Mouse (Mus musculus): ENCODE measurements at regions not wholly inside any gene's neighbourhood (a gene's known extent, or its start where the extent isn't known, plus 50 kb on each side); places are given as distances from the start of the nearest gene placed in this dataset.

DNA sequence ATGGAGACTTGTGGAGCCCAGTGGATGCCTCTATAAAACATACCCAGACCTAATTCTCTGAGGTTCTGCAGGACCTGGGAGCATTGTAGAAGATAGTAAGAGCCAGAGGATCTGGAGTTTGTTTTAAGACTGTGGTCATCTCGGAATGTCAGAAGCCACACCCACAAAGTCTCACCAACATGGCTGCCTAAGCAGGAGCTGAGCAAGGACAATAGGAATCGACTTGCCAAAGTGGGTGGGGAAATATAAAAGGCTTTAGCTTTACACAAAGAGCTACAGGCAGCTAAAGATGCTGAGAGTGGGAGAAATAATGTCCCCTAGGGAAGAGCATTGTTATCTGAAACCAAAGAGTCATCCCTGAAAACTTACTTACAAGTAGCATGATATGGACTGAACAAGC lies 364.7 kb upstream of the Pik3r1 start:
- no peaks in the 10 kb centered on the region for H3K36me3 ChIP-seq (ENCODE audit: control insufficient read depth, insufficient read depth, low read length, poor library complexity, severe bottlenecking)
- DNase-seq (ENCODE audit: low read depth, low spot score): no peak
- no peaks in the 10 kb centered on the region for H3K27me3 ChIP-seq (ENCODE audit: control insufficient read depth, insufficient read depth, low read length, poor library complexity, severe bottlenecking)

DNA sequence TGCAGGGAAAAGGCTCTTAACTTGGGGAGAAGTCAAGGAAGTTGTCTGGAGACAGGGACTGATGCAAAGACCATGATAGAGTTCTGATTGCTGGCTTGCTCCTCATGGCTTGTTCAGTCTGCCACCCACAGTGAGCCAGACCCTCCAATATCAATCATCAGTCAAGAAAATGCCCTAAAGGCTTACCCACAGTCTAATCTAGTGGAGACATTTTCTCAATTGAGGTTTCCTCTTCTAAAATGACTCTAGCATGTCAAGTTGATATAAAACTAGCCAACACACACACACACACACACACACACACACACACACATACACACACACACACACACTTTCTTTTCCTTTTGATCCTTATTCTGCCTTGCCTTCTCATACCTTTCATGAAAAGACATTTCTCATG lies 367.2 kb upstream of the Pik3r1 start:
- DNase-seq (ENCODE audit: low read depth, low spot score): no peak
- no peaks in the 10 kb centered on the region for H3K36me3 ChIP-seq (ENCODE audit: control insufficient read depth, insufficient read depth, low read length, poor library complexity, severe bottlenecking)
- H3K27me3 ChIP-seq (ENCODE audit: control insufficient read depth, insufficient read depth, low read length, poor library complexity, severe bottlenecking): no peaks in the 10 kb centered on the region

DNA sequence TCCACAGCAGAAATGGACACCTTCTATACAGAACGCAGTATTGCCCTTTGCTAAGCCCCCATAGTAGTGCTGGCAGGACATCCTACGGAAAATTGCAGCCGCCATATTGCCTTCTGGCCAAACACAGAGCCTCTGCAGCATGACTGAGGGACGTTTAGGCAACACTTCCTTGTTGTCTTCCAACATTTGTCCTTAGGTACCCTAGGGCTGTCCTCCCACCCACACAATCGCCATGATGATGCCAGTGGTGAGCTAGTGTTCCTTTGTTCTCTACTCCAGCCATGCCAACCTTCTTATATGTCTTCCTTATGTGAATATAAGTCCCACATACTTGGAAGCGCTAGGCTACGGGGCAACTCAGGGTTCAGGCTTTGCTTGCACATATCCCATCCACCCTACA lies 375.0 kb upstream of the Pik3r1 start:
- DNase-seq (ENCODE audit: low read depth, low spot score): no peak
- no peaks in the 10 kb centered on the region; the same call in 1 of the 2 replicates for H3K27me3 ChIP-seq (ENCODE audit: control insufficient read depth, insufficient read depth, low read length, poor library complexity, severe bottlenecking)
- H3K36me3 ChIP-seq (ENCODE audit: control insufficient read depth, insufficient read depth, low read length, poor library complexity, severe bottlenecking): no peaks in the 10 kb centered on the region

DNA sequence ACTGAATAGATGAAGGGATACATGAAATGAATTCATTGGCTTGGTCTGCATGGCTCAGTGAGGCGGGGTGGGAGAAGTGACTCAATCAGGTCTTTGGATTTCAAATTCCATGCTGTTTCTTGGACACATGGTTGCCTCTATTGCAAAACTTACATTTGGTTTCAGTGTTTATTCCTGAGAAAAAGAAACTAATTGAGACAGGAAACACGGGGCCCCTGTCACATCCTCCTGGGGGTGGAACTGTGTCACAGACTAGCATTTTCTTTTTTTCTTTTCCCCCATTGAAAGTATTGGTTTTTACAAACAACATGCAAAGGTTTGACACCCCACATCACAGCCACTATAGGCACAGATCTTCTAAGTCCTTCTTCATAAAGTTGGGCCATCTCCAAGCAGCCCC lies 375.8 kb upstream of the Pik3r1 start:
- H3K36me3 ChIP-seq (ENCODE audit: control insufficient read depth, insufficient read depth, low read length, poor library complexity, severe bottlenecking): no peaks in the 10 kb centered on the region
- H3K27me3 ChIP-seq (ENCODE audit: control insufficient read depth, insufficient read depth, low read length, poor library complexity, severe bottlenecking): no peaks in the 10 kb centered on the region; the same call in 1 of the 2 replicates
- DNase-seq (ENCODE audit: low read depth, low spot score): peak; percentile 3

DNA sequence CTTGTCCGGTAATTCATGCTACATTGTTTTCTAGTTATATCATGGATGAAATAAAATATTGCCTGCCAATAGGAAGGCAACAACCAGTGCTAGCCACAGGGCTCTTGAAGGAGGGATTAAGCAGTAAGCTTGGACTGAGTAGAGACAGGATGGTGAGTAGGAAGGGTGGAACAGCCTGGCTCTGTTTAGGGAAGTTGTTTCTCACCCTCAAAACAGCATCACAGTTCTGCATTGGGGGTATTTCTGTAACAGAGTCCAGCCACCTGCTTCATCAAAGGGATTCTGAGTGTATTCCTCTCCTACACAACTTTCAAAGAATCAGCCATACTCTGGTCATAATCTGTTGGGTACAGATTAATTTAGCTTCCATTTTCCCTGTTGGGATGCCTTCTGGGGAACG lies 380.0 kb upstream of the Pik3r1 start:
- no peaks in the 10 kb centered on the region; the same call in 1 of the 2 replicates for H3K27me3 ChIP-seq (ENCODE audit: control insufficient read depth, insufficient read depth, low read length, poor library complexity, severe bottlenecking)
- no peak for DNase-seq (ENCODE audit: low read depth, low spot score)
- H3K36me3 ChIP-seq (ENCODE audit: control insufficient read depth, insufficient read depth, low read length, poor library complexity, severe bottlenecking): no peaks in the 10 kb centered on the region

DNA sequence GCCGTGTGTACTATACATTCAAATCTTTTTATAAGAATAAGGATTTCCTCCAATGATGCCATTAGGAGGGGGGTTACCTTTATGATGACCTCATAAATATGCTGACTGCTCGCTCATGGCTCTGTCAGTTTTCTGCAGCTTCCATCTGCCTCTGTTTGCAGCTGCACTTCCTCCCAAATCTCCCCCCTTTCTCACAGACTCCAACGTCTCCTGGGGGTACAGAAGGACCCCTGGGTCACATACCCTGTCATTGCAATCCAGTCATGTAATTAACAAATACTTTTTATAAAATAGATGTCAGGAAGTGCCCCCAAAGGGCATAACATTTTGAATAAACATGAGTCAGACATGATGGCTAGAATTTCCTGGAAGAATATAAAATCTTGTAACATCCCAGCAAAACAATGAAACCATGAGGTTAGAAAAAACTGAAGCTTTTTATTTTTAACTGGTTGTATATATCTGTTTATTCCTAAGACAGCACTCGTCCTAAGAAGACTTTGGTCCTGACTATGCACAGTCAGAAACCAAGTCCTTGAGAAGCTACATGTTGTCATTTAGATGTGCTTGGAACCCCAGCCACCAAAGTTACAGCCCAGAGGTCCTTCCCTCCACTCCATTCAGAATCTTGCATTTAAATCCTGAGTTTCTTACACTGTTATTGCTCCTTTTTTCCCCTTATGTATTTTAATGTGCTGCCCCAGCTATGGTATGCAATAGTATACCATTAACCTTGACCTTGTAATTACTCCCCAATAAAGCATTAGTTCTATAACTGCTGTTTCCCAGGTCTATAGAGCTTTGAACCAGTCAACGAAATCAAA lies 386.0 kb upstream of the Pik3r1 start:
- no peak for DNase-seq (ENCODE audit: low read depth, low spot score)
- H3K27me3 ChIP-seq (ENCODE audit: control insufficient read depth, insufficient read depth, low read length, poor library complexity, severe bottlenecking): no peaks in the 10 kb centered on the region
- no peaks in the 10 kb centered on the region for H3K36me3 ChIP-seq (ENCODE audit: control insufficient read depth, insufficient read depth, low read length, poor library complexity, severe bottlenecking)

DNA sequence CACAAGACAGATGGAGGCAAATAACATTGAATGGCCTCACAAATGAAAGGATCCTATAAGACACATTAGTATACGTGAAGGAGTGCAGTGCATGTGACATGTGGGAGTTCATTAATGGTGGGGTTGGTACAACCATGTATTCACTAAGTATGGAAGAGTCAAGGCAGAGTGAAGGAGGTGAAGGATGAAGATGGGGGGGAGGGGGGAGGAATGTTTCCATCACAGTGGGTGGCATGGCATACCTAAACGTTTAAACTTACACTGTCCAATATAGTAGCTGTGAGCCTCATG lies 386.5 kb upstream of the Pik3r1 start:
- Histone ChIP-seq H3K36me3 (ENCODE audit: control insufficient read depth, insufficient read depth, low read length, poor library complexity, severe bottlenecking) (no peaks in the 10 kb centered on the region), H3K27me3 (ENCODE audit: control insufficient read depth, insufficient read depth, low read length, poor library complexity, severe bottlenecking) (no peaks in the 10 kb centered on the region)
- DNase-seq (ENCODE audit: low read depth, low spot score): no peak

DNA sequence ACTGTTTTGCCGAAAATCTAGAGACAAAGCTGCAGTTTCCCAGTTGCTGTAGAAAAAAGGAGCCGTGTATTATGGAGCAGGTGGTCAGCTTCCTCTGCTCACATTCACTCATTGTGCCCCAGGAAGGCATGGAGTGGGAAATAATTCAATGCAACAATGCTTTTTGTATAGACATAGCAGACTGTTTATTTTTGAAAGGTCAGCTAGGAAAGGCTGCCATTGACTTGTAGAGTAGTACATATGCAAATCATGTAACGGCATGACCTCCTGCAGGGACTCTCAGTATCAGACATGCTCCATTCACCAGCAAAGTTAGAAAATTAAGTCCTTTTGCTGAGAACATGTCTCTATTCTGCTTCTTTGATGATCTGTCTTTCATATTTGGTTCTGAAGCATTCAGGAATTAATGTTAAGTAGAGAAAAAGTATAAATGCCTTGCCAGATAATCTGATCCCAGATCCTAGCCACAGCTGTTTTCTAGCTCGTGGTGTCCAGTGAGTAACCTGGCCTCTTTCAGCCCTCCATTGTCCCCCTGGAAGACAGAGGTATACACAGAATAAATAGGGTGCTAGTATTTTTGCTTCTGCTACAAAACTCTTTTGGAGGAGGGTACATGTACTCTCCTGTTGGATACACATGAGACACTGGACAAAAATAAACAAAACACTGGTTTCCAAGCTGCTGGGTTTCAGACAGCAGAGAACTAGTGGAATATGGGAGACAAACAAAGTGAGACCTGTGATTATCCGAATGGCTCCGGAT lies 389.5 kb upstream of the Pik3r1 start:
- no peak for DNase-seq (ENCODE audit: low read depth, low spot score)
- Histone ChIP-seq H3K27me3 (ENCODE audit: control insufficient read depth, insufficient read depth, low read length, poor library complexity, severe bottlenecking) (no peaks in the 10 kb centered on the region), H3K36me3 (ENCODE audit: control insufficient read depth, insufficient read depth, low read length, poor library complexity, severe bottlenecking) (no peaks in the 10 kb centered on the region)

DNA sequence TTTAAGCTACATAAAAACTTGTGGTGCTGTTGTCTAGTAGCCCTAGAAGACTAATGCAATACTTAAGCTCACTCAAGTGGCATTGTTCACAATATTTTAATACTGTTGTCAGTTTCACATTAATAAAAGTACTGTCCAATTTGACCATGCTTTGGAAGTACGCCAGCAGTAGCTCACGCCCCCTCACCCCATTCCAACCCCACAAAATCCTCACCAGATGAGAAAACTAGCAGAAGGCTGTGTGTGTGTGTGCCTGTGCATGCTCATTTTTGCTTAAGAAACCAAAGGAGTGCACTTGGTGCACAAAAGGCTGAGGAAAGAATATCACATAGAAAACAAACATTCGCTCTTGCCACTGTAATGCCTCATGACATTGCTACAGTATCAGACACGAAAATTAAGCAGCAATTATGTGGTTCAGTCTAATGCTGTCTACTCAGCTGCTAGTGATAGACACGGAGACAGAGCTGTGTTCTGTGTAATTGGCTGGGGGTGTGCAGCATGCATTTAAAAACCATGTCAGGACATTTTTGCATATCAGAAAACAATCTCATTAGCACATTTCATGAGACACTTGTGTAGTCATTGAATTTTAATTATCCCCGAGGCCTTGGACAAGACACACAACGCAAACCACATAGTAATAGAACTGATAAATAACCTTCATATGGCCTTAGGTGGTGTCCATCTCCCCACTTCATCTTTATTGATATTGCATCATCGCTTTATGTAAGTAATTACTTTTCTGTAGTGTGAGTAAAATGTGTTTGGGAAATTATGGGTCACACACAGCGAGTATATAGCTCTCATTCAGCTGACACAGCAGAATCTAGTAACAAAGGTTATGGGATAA lies 405.6 kb upstream of the Pik3r1 start:
- no peaks in the 10 kb centered on the region for H3K27me3 ChIP-seq (ENCODE audit: control insufficient read depth, insufficient read depth, low read length, poor library complexity, severe bottlenecking)
- no peaks in the 10 kb centered on the region for H3K36me3 ChIP-seq (ENCODE audit: control insufficient read depth, insufficient read depth, low read length, poor library complexity, severe bottlenecking)
- DNase-seq (ENCODE audit: low read depth, low spot score): no peak

DNA sequence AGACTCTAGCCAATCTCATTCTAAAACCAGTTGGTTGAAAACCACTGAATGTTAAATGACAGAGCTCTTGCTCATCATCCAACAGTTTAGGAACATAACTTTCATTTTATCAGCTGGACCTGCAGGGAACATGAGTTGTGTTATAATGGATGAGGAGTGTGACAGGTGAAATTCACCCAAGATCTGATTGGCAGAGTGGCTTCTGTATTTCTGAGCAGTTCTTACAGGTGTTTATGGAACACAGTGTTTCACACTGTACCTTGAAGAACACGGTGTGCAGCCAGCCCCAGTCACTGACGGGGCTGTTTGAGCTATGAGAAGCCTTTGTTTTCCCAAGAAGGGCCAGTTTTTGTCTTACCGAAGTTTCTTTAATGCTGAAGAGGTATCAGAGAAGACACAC lies 406.4 kb upstream of the Pik3r1 start:
- Histone ChIP-seq H3K36me3 (ENCODE audit: control insufficient read depth, insufficient read depth, low read length, poor library complexity, severe bottlenecking) (no peaks in the 10 kb centered on the region), H3K27me3 (ENCODE audit: control insufficient read depth, insufficient read depth, low read length, poor library complexity, severe bottlenecking) (no peaks in the 10 kb centered on the region)
- DNase-seq (ENCODE audit: low read depth, low spot score): no peak

DNA sequence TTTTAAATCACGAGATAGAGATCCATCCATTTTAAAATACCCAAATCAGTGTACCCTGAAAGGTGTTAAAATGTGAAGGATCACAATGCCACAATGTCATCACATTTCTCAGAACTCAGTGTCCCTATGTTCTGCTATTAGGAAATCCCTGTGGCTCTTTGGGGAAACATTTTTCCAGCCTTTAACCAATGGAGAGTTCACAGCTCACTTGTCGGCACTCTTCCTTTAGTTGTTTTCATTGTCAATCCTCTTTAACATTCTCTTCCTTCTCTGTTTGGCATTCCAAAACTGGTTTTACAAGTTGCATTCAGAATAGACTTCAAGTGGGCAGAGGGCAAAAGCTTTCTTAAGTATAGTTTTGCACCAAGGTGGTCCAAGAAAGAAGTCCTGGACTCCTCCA lies 406.9 kb upstream of the Pik3r1 start:
- no peak for DNase-seq (ENCODE audit: low read depth, low spot score)
- Histone ChIP-seq H3K27me3 (ENCODE audit: control insufficient read depth, insufficient read depth, low read length, poor library complexity, severe bottlenecking) (no peaks in the 10 kb centered on the region), H3K36me3 (ENCODE audit: control insufficient read depth, insufficient read depth, low read length, poor library complexity, severe bottlenecking) (no peaks in the 10 kb centered on the region)

DNA sequence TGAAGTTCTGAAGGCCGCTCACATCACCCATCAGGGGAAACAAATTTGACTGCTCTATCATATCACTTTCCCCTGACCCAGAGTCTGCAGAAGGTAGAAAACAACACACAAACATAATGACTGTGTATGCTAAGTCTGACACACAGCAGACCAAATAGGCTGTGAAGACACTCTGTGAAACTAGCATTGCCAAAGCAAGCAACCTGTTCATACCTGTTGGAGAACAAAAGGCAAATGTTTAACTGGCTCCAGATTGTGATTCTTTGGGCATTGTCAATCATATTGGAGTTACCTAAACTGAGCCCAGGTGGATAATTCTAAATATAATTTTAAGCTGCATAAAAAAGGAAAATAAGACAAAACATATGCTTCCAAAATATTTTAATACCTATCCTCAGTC lies 407.4 kb upstream of the Pik3r1 start:
- H3K27me3 ChIP-seq (ENCODE audit: control insufficient read depth, insufficient read depth, low read length, poor library complexity, severe bottlenecking): no peaks in the 10 kb centered on the region
- H3K36me3 ChIP-seq (ENCODE audit: control insufficient read depth, insufficient read depth, low read length, poor library complexity, severe bottlenecking): no peaks in the 10 kb centered on the region
- no peak for DNase-seq (ENCODE audit: low read depth, low spot score)

DNA sequence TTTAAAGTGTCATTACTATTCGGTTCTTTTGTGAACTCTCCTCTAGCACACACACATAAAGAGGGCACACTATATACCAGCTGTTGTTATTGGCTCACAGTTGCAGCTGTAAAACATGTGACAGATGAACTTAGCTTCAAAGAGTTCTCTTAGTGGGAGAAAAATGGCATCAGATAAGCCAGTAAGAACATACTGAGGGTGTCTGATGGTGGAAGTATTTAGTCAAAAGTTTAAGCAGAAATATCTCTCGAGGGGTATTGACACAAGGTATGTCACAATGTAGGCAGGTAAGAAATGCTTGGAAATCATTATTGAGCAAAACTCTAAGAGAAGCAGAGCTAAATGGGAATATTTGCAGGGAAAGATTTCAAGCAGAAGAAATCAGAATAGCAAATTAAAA lies 408.4 kb upstream of the Pik3r1 start:
- Histone ChIP-seq H3K36me3 (ENCODE audit: control insufficient read depth, insufficient read depth, low read length, poor library complexity, severe bottlenecking) (no peaks in the 10 kb centered on the region), H3K27me3 (ENCODE audit: control insufficient read depth, insufficient read depth, low read length, poor library complexity, severe bottlenecking) (no peaks in the 10 kb centered on the region)
- no peak for DNase-seq (ENCODE audit: low read depth, low spot score)

DNA sequence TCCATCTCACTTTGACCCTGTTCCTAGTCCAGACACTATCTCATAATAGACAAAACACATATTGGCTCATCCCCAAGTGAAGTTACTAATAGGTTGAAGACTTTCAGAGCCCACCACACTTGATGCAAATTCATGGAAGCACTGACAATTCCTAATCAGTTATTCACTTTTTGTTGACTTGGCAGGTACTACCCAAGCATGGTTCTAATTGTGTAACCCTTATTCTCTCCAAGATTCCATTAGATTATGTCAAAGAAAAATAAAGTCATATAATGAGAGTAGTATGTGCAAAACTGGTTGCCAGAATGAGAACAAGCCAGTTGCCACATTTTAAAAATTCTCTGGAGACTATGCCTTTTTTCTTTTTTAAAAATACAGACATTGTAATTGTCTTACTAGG lies 426.7 kb upstream of the Pik3r1 start:
- Histone ChIP-seq H3K36me3 (ENCODE audit: control insufficient read depth, insufficient read depth, low read length, poor library complexity, severe bottlenecking) (no peaks in the 10 kb centered on the region), H3K27me3 (ENCODE audit: control insufficient read depth, insufficient read depth, low read length, poor library complexity, severe bottlenecking) (no peaks in the 10 kb centered on the region)
- no peak for DNase-seq (ENCODE audit: low read depth, low spot score)

DNA sequence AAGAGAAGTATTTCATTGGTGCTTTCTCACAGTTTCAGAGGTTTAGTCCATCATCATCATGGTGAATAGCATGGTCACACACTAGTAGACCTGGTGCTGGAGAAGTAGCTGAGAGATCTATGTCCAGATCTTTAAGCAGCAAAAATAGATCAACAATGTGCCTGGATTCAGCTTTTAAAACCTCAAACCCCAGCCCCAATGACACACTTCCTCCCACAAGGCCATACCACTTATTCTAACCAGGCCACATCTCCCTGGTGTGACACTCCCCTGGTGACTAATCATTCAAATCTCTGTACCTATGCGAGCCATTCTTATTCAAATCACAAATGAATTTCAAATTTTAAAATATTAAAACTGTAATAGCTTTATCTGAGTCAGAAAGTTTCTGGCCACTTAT lies 434.3 kb upstream of the Pik3r1 start:
- Histone ChIP-seq H3K36me3 (ENCODE audit: control insufficient read depth, insufficient read depth, low read length, poor library complexity, severe bottlenecking) (no peaks in the 10 kb centered on the region), H3K27me3 (ENCODE audit: control insufficient read depth, insufficient read depth, low read length, poor library complexity, severe bottlenecking) (no peaks in the 10 kb centered on the region)
- DNase-seq (ENCODE audit: low read depth, low spot score): no peak
